Mouse (Mus musculus) cerebellum, adult 2 months (tissue): ENCODE measurements around the gene Znrf4.

Experiments used
- CTCF ChIP-seq: fragments of 200-500 bp; IDR thresholded peaks from 2 replicates; pipeline ENCODE4 v1.5.1; 2011; ENCODE audit warnings: low read depth, mild to moderate bottlenecking, control low read depth, low read length, moderate library complexity, borderline replicate concordance; ENCODE audit not compliant: insufficient read depth
- POLR2A ChIP-seq: fragments of 200-500 bp; IDR thresholded peaks from 2 replicates; pipeline ENCODE4 v1.6.1; 2011; ENCODE audit warnings: low read length, control low read depth, borderline replicate concordance; ENCODE audit not compliant: insufficient read depth

DNA sequence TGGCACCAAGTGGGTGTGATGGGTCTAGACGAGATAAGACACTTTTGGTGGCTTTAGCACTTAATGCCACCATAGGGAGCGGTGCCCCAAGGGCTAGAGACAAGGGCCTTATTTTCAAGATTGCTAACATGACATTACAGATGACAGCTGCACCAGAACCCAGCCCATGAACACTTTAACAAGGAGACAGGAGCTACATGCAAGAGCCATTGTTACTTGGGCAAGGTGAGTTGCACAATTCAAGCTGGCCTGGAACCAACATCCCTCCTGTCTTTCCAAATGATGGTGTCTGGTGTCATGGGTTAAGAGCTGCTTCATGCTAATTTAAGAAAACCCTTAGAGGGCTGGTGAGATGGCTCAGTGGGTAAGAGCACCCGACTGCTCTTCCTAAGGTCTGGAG, 47.2 kb upstream of the Znrf4 start:
- TF ChIP-seq POLR2A (no peak), CTCF (no peak)
